Comparison of ENCODE assay signal across 8 mouse cellular contexts in genomic region chr5:130170666-130171422, GRCm38 (mm10). TPM values are rescaled to one million over a fixed set of nuclear protein-coding genes. Genes with fewer than 3 reads are reported as not detected.
DNase-seq lines count a peak whose midpoint lies in the region; ATAC-seq and TF ChIP-seq lines count a peak whose summit lies in the region.

No protein-coding gene starts in this region.

- H3K36me3 ChIP-seq in heart, embryonic 16.5 days (ENCODE audit: control insufficient read depth, insufficient read depth): no peaks in the 10 kb centered on the region
- H3K36me3 ChIP-seq in macrophage (ENCODE audit: inconsistent target): no peaks in the 10 kb centered on the region

- peaks cover 31% of the 10 kb centered on the region for H3K4me1 ChIP-seq in heart, embryonic 16.5 days (ENCODE audit: control insufficient read depth, insufficient read depth, low read length)

- H3K27me3 ChIP-seq in heart, embryonic 16.5 days (ENCODE audit: control insufficient read depth, insufficient read depth, low read length): no peaks in the 10 kb centered on the region

- peak overlapping the region; percentile 75 for H3K4me2 ChIP-seq in heart, embryonic 16.5 days (ENCODE audit: low read depth, low read length)

- peak overlapping the region; percentile 94 for H3K9ac ChIP-seq in heart, embryonic 16.5 days (ENCODE audit: low read length)

- intact Hi-C loops in left cerebral cortex, adult 2 months (cut with DNase I): no loop called here
- intact Hi-C loops in left cerebral cortex, postnatal 14 days (cut with DNase I): loop anchor here (5.0 kb wide), 1 partner anchor 51 kb away; no protein-coding TSS in a partner anchor

- ATAC-seq in heart, embryonic 16.5 days (replicated peaks; ENCODE audit: extremely low read depth, insufficient read depth, low FRiP score): no peak

- H3K4me3 ChIP-seq in left cerebral cortex, adult 2 months: peak overlapping the region; percentile 97
- peak overlapping the region; percentile 95 for H3K4me3 ChIP-seq in heart, embryonic 16.5 days (ENCODE audit: low read length)
- H3K4me3 ChIP-seq in macrophage (ENCODE audit: inconsistent target): peak overlapping the region; percentile 50

- DNase-seq in left cerebral cortex, adult 2 months (ENCODE audit: extremely low spot score in 1 of 2, low spot score in 2 of 2): no peak
- DNase-seq in left cerebral cortex, postnatal 14 days (ENCODE audit: low spot score in 2 of 2): no peak
- peak; percentile 78 for DNase-seq in c-Kit-negative CD71-positive TER-119-positive erythroid progenitor cells, embryonic 14.5 days (ENCODE audit: low read depth, low spot score)
- DNase-seq in adrenal gland, postnatal 4 days (ENCODE audit: low spot score in 2 of 2): no peak
- no peak for DNase-seq in kidney, postnatal 25 days
- DNase-seq in embryo, embryonic 9.5 days (ENCODE audit: extremely low spot score): no peak

- peaks cover 37% of the 10 kb centered on the region for H3K79me2 ChIP-seq in macrophage (ENCODE audit: inconsistent target)

- no peaks in the 10 kb centered on the region for H3K9me3 ChIP-seq in heart, embryonic 16.5 days (replicated peaks; ENCODE audit: control insufficient read depth, low read length)

- H3K27ac ChIP-seq in left cerebral cortex, adult 2 months: peak overlapping the region; percentile 97
- H3K27ac ChIP-seq in heart, embryonic 16.5 days (ENCODE audit: low read length): peak overlapping the region; percentile 86
- H3K27ac ChIP-seq in macrophage: peak overlapping the region; percentile 84

- TF ChIP-seq CTCF in left cerebral cortex, adult 2 months (IDR thresholded peaks at IDR 0.05): no peak

- 7% methylated on average over 6 of the region's 6 CpGs for WGBS in heart, embryonic 16.5 days
- 22% methylated on average over 6 of the region's 6 CpGs for WGBS in macrophage (ENCODE audit: missing documents)

RNA-seq across cellular contexts. Expression of gene Rabgef1, which starts 0.8 kb away (rescaled TPM):
- total RNA-seq in left cerebral cortex, adult 2 months (2021): 10 to 100 TPM; 59.2 to 66.9 TPM
- total RNA-seq in left cerebral cortex, postnatal 14 days (2021): 10 to 100 TPM; 43.8 to 47.2 TPM
- polyA plus RNA-seq in heart, embryonic 16.5 days (2015; fragmentation: Nextera tagmentation; extraction: Ambion mirVana): 21.6 and 22.0 TPM in 2 replicates
- total RNA-seq in macrophage (2018; cell fraction: chromatin; rRNA removed): 100 to 1,000 TPM in 18 of 26 experiments, 10 to 100 TPM in 8; 50.9 to 597 (median 223) TPM
- total RNA-seq in macrophage (2018; cell fraction: cytosol; rRNA removed): 100 to 1,000 TPM in 4 of 26 experiments, 10 to 100 TPM in 22; 24.4 to 186 (median 39.5) TPM
- 100 to 1,000 TPM in 15 of 26 experiments, 10 to 100 TPM in 11; 40.9 to 381 (median 133) TPM for total RNA-seq in macrophage (2018; cell fraction: nucleus; rRNA removed)
- polyA plus RNA-seq in macrophage (2018): 25.9 to 31.2 TPM (median 30.9 TPM) in 3 replicates
- total RNA-seq in adrenal gland, postnatal 4 days (2021): 10 to 100 TPM; 36.5 to 43.2 TPM

RNA-seq across cellular contexts. Expression of gene Kctd7, which starts 26.2 kb away (rescaled TPM):
- total RNA-seq in left cerebral cortex, adult 2 months (2021): 10 to 100 TPM; 13.2 to 13.8 TPM
- 10 to 100 TPM; 12.1 to 14.5 TPM for total RNA-seq in left cerebral cortex, postnatal 14 days (2021)
- polyA plus RNA-seq in heart, embryonic 16.5 days (2015; fragmentation: Nextera tagmentation; extraction: Ambion mirVana): 5.5 and 5.6 TPM in 2 replicates
- 1 to 10 TPM in 15 of 26 experiments, under 1 TPM in 11; 0.45 to 3.2 (median 1.2) TPM for total RNA-seq in macrophage (2018; cell fraction: chromatin; rRNA removed)
- total RNA-seq in macrophage (2018; cell fraction: cytosol; rRNA removed): 1 to 10 TPM in 24 of 26 experiments, under 1 TPM in 2; 0.62 to 4.2 (median 2.2) TPM
- 1 to 10 TPM in 19 of 26 experiments, under 1 TPM in 7; 0.58 to 7.0 (median 1.5) TPM for total RNA-seq in macrophage (2018; cell fraction: nucleus; rRNA removed)
- 1.4 to 5.4 TPM (median 3.3 TPM) in 3 replicates for polyA plus RNA-seq in macrophage (2018)
- 1 to 10 TPM; 7.8 to 9.4 TPM for total RNA-seq in adrenal gland, postnatal 4 days (2021)

RNA-seq across cellular contexts. Expression of gene Tmem248, which starts 46.0 kb away (rescaled TPM):
- total RNA-seq in left cerebral cortex, adult 2 months (2021): 10 to 100 TPM; 37.9 to 39.1 TPM
- total RNA-seq in left cerebral cortex, postnatal 14 days (2021): 10 to 100 TPM; 35.4 to 46.8 TPM
- polyA plus RNA-seq in heart, embryonic 16.5 days (2015; fragmentation: Nextera tagmentation; extraction: Ambion mirVana): 21.6 and 28.5 TPM in 2 replicates
- 10 to 100 TPM; 11.8 to 29.0 (median 17.3) TPM for total RNA-seq in macrophage (2018; cell fraction: chromatin; rRNA removed)
- 10 to 100 TPM; 35.7 to 44.7 (median 39.9) TPM for total RNA-seq in macrophage (2018; cell fraction: cytosol; rRNA removed)
- total RNA-seq in macrophage (2018; cell fraction: nucleus; rRNA removed): 10 to 100 TPM; 16.7 to 43.6 (median 33.8) TPM
- polyA plus RNA-seq in macrophage (2018): 32.3 to 42.3 TPM (median 35.1 TPM) in 3 replicates
- total RNA-seq in adrenal gland, postnatal 4 days (2021): 10 to 100 TPM; 56.0 to 61.9 TPM
